Mouse (Mus musculus) G1E (cell line): ENCODE data around the gene Plekhh1.

Experiments
- CTCF ChIP-seq: IDR thresholded peaks from 2 replicates; pipeline ENCODE4 v1.5.1; 2012; ENCODE audit warnings: low read depth, low read length, inconsistent platforms, mixed read lengths
- GATA1 ChIP-seq: IDR thresholded peaks from 2 replicates; pipeline ENCODE4 v1.6.1; 2012; ENCODE audit warnings: borderline replicate concordance, low read length, inconsistent platforms, mixed read lengths
- GATA2 ChIP-seq: IDR thresholded peaks from 2 replicates; pipeline ENCODE4 v1.6.1; 2012; ENCODE audit warnings: low read depth, low read length, inconsistent platforms, borderline replicate concordance
- POLR2AphosphoS5 ChIP-seq: IDR thresholded peaks from 2 replicates; pipeline ENCODE4 v1.6.1; 2012; ENCODE audit warnings: low read depth, low read length, inconsistent platforms; ENCODE audit not compliant: insufficient replicate concordance
- TAL1 ChIP-seq: conservative IDR thresholded peaks from 2 replicates; pipeline ENCODE4 v1.6.1; 2012; ENCODE audit warnings: low read depth, low read length, inconsistent platforms, mixed read lengths

GRCm38 (mm10) chr12:79046171-79046570, 17.2 kb downstream of the Plekhh1 start:
- TF ChIP-seq CTCF (no peak), TAL1 (no peak), GATA1 (no peak), POLR2AphosphoS5 (no peak), GATA2 (no peak)
